Mouse (Mus musculus) kidney, adult 2 months (tissue): ENCODE results near the gene Rbm15.

Experiments used
- CTCF ChIP-seq: fragments of 200-500 bp; conservative IDR thresholded peaks from 2 replicates; pipeline ENCODE4 v1.5.1; 2011; ENCODE audit warnings: low read depth, mild to moderate bottlenecking, control low read depth, low read length, moderate library complexity, mixed read lengths; ENCODE audit not compliant: insufficient read depth, insufficient read length
- POLR2A ChIP-seq: fragments of 200-500 bp; IDR thresholded peaks from one replicate; pipeline ENCODE4 v1.6.1; 2011; ENCODE audit warnings: low read depth, low read length, control low read depth

GRCm38 (mm10) chr3:107330503-107331424 is 2.7 kb downstream of the Rbm15 start:
- TF ChIP-seq CTCF (no peak), POLR2A (no peak)
